Mouse (Mus musculus): ENCODE data around the gene Bmp2k.

- TF ChIP-seq CTCF (IDR thresholded peaks at IDR 0.05; ENCODE audit: borderline replicate concordance, extremely low read depth, insufficient read depth, insufficient read length), result no peak
- no peak for TF ChIP-seq POLR2A (IDR thresholded peaks at IDR 0.05; ENCODE audit: borderline replicate concordance, extremely low read depth, insufficient read depth, insufficient read length, poor library complexity, severe bottlenecking)
Measured at GRCm38 (mm10) chr5:96956926-96957325, 40.6 kb upstream of the Bmp2k start.

Measured in brain, embryonic 14.5 days (tissue).